Mouse (Mus musculus) G1E (cell line): ENCODE data around the gene Cst8. TPM values are rescaled to one million over a fixed set of nuclear protein-coding genes. Genes with fewer than 3 reads are reported as not detected.

Source experiments
- ATAC-seq: 2 replicates; pipeline ENCODE4 v1.8.0; 2016; ENCODE audit warnings: mild to moderate bottlenecking; ENCODE audit not compliant: insufficient number of reproducible peaks, poor library complexity, low FRiP score, severe bottlenecking; ENCODE audit errors: extremely low read depth
- DNase-seq: peaks from one replicate; pipeline ENCODE4 v3.0.0; 2012; ENCODE audit warnings: low spot score
- H3K27me3 ChIP-seq: 2 replicates; pipeline ENCODE4 v1.6.1; 2012; ENCODE audit warnings: mild to moderate bottlenecking, low read length, inconsistent platforms; ENCODE audit not compliant: insufficient read depth
- H3K36me3 ChIP-seq: replicated peaks from 2 replicates; pipeline ENCODE3; 2012; ENCODE audit warnings: mild to moderate bottlenecking, inconsistent platforms
- H3K4me1 ChIP-seq: 2 replicates; pipeline ENCODE4 v1.6.1; 2012; ENCODE audit warnings: low read depth, low read length, inconsistent platforms, mixed read lengths; ENCODE audit not compliant: insufficient read depth
- H3K4me3 ChIP-seq: 2 replicates; pipeline ENCODE4 v1.5.1; 2012; ENCODE audit warnings: low read depth, mild to moderate bottlenecking, inconsistent platforms, low read length, moderate library complexity, mixed read lengths
- H3K9me3 ChIP-seq: replicated peaks from 2 replicates; pipeline ENCODE4 v1.6.1; 2012; ENCODE audit warnings: inconsistent platforms
- CTCF ChIP-seq: IDR thresholded peaks from 2 replicates; pipeline ENCODE4 v1.5.1; 2012; ENCODE audit warnings: low read depth, low read length, inconsistent platforms, mixed read lengths
- GATA1 ChIP-seq: IDR thresholded peaks from 2 replicates; pipeline ENCODE4 v1.6.1; 2012; ENCODE audit warnings: borderline replicate concordance, low read length, inconsistent platforms, mixed read lengths
- GATA2 ChIP-seq: IDR thresholded peaks from 2 replicates; pipeline ENCODE4 v1.6.1; 2012; ENCODE audit warnings: low read depth, low read length, inconsistent platforms, borderline replicate concordance
- POLR2AphosphoS5 ChIP-seq: IDR thresholded peaks from 2 replicates; pipeline ENCODE4 v1.6.1; 2012; ENCODE audit warnings: low read depth, low read length, inconsistent platforms; ENCODE audit not compliant: insufficient replicate concordance
- TAL1 ChIP-seq: conservative IDR thresholded peaks from 2 replicates; pipeline ENCODE4 v1.6.1; 2012; ENCODE audit warnings: low read depth, low read length, inconsistent platforms, mixed read lengths
- polyA plus RNA-seq: library from polyadenylated mRNA; stranded (reverse); fragments of >175 nt; gene quantifications from 2 replicates; pipeline ENCODE4 v1.2.3, GENCODE M21; 2012
- total RNA-seq, 2 experiments: library from RNA; stranded (forward) in 1 of 2; stranded (reverse) in 1 of 2; fragments of 200-1000 nt in 1 of 2; fragments of >200 nt in 1 of 2; fragmentation: Nextera tagmentation in 1 of 2; gene quantifications; 2 replicates each; pipeline ENCODE4 v1.2.3; 2014 to 2017

The Cst8 gene
- total and polyA plus RNA-seq, 3 experiments, result not detected

DNA sequence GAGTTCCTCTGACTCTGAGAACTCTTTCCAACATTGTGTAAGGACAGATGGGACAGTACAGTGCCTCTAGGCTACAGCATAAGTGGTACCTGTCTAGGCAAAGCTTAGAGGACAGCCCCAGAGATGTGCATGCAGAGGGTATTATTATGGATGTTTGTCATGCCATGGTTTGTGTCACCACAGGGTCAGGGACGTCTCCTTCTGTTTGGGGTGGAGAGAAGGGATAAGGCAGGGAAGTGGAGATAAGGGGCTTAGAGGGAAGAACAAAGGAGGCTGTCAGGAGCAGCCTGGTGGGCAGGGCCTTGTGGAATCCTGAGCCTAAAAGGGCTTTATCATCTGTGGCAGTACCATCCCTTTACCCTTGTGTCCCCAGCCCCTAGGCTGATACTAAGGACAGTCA is 16.9 kb upstream of the Cst8 start, which contains the start of gene 8030411F24Rik:
Gene 8030411F24Rik (plus strand): TSS at position 301 of the 400 bp plus-strand sequence.
- TF ChIP-seq POLR2AphosphoS5 (no peak), GATA2 (no peak), GATA1 (no peak), CTCF (no peak), TAL1 (no peak)
- Histone ChIP-seq H3K36me3 (no peaks in the 10 kb centered on the region), H3K4me1 (no peaks in the 10 kb centered on the region), H3K4me3 (no peak within 1 kb of the TSS), H3K27me3 (no peaks in the 10 kb centered on the region), H3K9me3 (no peaks in the 10 kb centered on the region)
- DNase-seq (no peak), ATAC-seq (no peak)

GRCm38 (mm10) chr2:148789142-148789541 is 9.4 kb upstream of the Cst8 start, which contains the start of gene Cst12:
TSS of gene Cst12 (plus strand) at chr2:148789361.
- no peaks in the 10 kb centered on the region for H3K4me1 ChIP-seq

DNA sequence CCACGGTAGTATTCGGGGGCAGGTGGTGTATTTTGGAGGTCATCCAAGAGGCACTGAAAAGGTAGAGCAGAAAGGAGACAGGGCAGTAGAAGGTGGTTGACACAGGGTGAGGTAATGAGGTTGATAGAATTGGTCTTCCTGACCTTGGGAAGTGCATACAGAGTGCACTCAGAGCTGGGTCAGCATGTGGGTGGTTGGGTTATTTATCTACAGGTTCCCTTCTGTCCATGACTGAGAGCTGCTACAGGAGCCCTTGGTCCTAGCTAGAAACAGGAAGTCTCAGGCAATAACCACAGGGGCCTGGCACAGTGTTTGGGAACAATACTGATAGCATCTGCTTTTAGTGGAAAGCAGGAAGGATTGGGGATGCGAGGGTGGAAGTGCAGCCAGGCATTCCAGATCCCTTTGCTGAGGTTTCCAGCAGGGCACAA is 2.9 kb downstream of the Cst8 start:
- Histone ChIP-seq H3K36me3 (no peaks in the 10 kb centered on the region), H3K4me3 (no peak overlapping the region), H3K27me3 (no peaks in the 10 kb centered on the region), H3K4me1 (no peaks in the 10 kb centered on the region), H3K9me3 (no peaks in the 10 kb centered on the region)
- DNase-seq (no peak), ATAC-seq (no peak)
- TF ChIP-seq CTCF (no peak), GATA2 (no peak), POLR2AphosphoS5 (no peak), GATA1 (no peak), TAL1 (no peak)

More at GRCm38 (mm10) chr2:148789142-148789541, 9.4 kb upstream of the Cst8 start, which contains the start of gene Cst12:
- DNase-seq (no peak), ATAC-seq (no peak)
- Histone ChIP-seq H3K36me3 (no peaks in the 10 kb centered on the region), H3K4me3 (no peak within 1 kb of the TSS), H3K9me3 (peaks cover 3% of the 10 kb centered on the region; the same call in 1 of the 2 replicates), H3K27me3 (no peaks in the 10 kb centered on the region; the same call in 1 of the 2 replicates)
- TF ChIP-seq CTCF (no peak), TAL1 (no peak), GATA1 (no peak), POLR2AphosphoS5 (no peak), GATA2 (no peak)

- Histone ChIP-seq H3K36me3 (no peaks in the 10 kb centered on the region), H3K9me3 (no peaks in the 10 kb centered on the region), H3K4me3 (no peak overlapping the region), H3K27me3 (no peaks in the 10 kb centered on the region), H3K4me1 (no peaks in the 10 kb centered on the region)
- no peak for ATAC-seq
- TF ChIP-seq GATA2, result no peak
- TF ChIP-seq POLR2AphosphoS5, result no peak
- TF ChIP-seq TAL1, result no peak
- no peak for TF ChIP-seq CTCF
- TF ChIP-seq GATA1, result no peak
- no peak for DNase-seq
These were observed 8.1 kb downstream of the Cst8 start for GRCm38 (mm10) chr2:148806696-148807095.

- no peaks in the 10 kb centered on the region for H3K9me3 ChIP-seq
- ATAC-seq (no peak), DNase-seq (no peak)
- H3K36me3 ChIP-seq, result no peaks in the 10 kb centered on the region
- TF ChIP-seq POLR2AphosphoS5 (no peak), GATA2 (no peak), CTCF (no peak), GATA1 (no peak), TAL1 (no peak)
- H3K4me3 ChIP-seq, result no peak within 1 kb of the TSS
- no peaks in the 10 kb centered on the region for H3K4me1 ChIP-seq
- no peaks in the 10 kb centered on the region for H3K27me3 ChIP-seq
These were observed 21.3 kb downstream of the Cst8 start, which contains the start of gene Cst13 for GRCm38 (mm10) chr2:148819909-148820308. TSS of gene Cst13 (plus strand) at chr2:148820081.

DNA sequence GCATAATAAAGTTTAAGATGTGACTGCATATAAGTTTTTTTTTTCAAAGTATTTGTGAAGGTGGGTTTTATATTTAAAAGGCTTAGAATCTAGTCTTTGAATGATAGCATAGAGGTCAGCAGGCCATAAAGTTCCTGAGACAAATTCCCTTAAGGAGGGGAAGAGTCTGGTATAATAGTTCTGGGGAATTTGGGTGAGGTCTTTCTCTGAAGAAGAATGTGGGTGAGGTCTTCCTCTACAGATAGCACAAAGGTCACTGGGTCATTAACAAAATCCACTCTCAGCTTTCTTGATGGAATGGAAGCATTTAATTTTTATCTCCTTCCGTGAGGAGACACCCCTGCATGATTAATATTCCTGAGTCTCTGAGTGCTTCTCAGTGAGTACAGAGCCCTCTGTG is 27.4 kb downstream of the Cst8 start:
- Histone ChIP-seq H3K4me3 (no peak overlapping the region), H3K27me3 (no peaks in the 10 kb centered on the region), H3K4me1 (no peaks in the 10 kb centered on the region), H3K36me3 (no peaks in the 10 kb centered on the region), H3K9me3 (no peaks in the 10 kb centered on the region)
- ATAC-seq (no peak), DNase-seq (no peak)
- TF ChIP-seq GATA2 (no peak), CTCF (no peak), TAL1 (no peak), POLR2AphosphoS5 (no peak), GATA1 (no peak)

DNA sequence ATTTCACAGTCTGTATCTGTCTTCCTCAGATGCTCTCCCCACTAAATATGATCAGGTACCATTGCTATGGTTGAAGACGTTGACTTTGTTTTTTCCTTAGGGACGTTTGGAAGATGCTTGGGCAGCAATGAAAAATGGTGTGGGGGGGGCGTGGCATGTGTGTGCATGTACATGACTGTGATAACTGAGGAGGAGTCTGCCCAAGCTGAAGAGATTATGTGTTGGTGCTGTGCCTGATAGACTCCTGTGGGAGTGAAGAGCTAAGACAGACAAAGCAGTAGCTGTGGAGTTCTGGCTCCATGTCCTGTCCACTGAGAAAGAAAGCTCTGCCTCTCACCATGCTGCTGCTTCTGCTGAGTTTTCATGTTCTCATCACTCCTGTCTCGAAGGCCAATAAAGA is 36.3 kb downstream of the Cst8 start, which contains the start of gene Cst9:
Gene Cst9 (plus strand): TSS at position 236 of the 400 bp plus-strand sequence.
- ATAC-seq, result no peak
- DNase-seq, result no peak
- Histone ChIP-seq H3K9me3 (no peaks in the 10 kb centered on the region), H3K4me3 (no peak within 1 kb of the TSS), H3K36me3 (no peaks in the 10 kb centered on the region), H3K4me1 (no peaks in the 10 kb centered on the region), H3K27me3 (no peaks in the 10 kb centered on the region)
- TF ChIP-seq POLR2AphosphoS5 (no peak), GATA1 (no peak), TAL1 (no peak), GATA2 (no peak), CTCF (no peak)
